Mouse (Mus musculus): ENCODE results near the gene Hcn3.
A peak's percentile ranks its signal among the peaks of the same experiment; 100 is the strongest.

Hcn3 gene

DNA sequence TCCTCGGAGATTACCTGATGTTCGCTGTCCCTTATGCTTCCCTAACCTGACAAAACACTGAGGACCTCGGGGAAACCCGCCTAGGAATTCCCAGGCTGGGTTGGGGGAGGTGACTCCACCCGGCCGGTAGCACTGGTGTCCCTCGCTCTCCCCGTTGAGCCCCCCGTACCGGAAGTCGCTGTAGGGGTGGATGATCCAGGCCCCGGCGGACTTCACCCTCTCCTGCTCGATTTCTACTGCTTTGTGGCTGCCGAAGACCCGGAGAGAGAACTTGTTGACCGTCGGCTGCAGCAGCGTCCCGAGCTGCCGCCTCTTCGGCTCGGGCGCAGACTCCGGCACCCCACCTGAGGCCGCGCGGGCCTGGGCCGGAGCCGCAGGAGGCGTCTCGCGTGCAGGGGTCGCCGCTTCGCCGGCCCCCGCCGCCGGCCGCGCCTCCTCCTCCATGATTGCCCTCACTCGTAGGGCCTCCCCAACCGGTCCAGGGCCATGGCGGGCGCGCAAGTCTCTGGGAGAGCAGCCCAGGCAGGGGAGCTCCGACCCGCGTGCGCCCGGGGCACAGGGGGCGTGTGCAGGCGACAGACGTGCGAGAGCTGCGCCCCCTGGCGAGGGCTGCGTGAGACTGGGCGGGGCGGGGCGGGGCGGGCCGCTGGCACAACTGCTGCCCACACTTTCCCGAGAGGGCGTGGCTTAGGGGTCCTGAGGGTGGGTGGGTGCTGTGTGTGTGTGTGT, at the start of gene Hcn3:
TSS of gene Hcn3 (minus strand) at position 581 of the 729 bp plus-strand sequence.
- DNase-seq (ENCODE audit: low spot score in 2 of 2) = no peak

DNA sequence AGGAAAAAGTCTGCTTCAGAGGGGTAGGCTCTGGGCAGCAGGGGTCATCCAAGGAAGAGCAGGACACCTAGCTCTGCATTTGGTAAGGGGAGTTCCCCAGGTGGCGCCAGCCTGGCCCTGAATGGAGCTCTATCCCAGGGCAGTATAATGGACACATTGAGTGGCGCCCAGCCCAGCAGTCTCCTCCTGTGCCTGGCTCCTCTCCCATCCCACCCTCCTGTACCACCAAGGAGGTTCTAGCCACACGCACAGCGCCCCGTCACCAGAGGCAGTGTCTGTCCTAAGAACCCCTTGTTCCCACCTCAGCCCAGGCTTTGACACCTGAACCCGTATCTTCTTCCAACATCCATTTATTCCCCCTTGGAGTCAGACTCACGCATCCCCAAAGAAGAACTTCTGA, 49.7 kb upstream of the Hcn3 start:
- DNase-seq (ENCODE audit: low spot score in 2 of 2) = no peak

DNA sequence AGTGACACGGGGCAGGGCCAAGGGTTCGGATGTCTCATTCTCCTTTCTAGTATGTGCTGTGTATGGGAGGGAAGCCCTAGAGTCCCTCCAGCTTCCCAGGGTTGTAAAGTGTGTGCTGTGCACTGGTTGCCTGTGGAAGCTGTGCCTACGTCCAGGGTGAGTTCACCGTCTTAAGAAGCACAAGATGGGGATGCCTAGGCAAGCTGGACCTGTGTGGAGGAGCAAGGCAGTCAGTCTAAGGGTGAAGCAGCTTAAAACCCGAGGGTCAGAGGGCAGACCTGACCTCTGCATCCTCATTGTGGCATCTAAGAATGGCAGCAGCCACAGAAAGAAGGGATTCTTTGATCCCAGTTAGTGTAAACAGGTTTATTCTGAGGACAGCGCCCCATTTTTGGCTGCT, 48.7 kb upstream of the Hcn3 start:
- DNase-seq (ENCODE audit: low spot score in 2 of 2) = no peak

DNA sequence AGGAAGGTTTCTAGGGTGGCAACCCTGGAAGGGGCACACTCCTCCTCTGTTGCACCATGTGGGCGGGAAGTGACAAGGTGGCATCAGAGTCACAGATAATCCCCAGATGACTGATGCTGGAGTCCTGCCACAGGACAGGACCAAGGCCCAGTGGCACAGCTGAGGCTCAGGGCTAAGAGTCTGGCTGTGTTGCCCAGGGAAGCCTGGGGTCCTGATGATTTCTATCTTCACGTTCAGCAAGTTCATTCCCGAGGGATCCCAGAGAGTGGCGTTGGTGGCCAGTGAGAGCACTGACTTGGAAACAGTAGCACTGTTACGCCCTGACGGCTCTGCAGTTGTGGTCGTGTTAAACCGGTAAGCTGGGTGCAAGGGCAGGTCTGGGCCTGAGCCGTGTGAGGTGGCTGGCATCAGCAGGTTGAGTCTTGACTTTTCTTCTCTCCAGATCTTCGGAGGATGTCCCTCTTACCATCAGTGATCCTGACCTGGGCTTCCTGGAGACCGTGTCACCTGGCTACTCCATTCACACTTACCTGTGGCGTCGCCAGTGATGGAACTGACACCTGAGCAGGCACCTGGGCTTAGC, 48.2 kb upstream of the Hcn3 start:
- DNase-seq (ENCODE audit: low spot score in 2 of 2) = no peak

DNA sequence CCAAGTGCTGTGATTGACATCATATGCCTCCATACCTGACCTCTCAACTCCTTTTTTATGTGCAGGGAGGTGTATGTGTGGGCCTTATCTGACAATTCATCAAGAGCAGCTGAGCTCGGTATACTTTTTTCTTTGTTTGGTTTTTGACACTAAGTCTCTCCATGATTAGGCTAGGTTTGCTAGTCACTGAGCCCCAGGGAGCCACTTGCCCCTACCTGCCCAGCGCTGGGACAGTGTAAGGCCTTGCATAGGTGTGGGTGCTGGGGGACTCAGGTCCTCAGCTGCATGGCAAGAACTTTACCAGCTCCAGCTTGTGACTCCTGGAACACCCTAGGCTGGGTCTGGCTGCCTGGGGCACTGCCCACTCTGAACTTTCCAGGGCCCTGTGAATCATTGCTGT, 46.7 kb upstream of the Hcn3 start:
- no peak for DNase-seq (ENCODE audit: low spot score in 2 of 2)

DNA sequence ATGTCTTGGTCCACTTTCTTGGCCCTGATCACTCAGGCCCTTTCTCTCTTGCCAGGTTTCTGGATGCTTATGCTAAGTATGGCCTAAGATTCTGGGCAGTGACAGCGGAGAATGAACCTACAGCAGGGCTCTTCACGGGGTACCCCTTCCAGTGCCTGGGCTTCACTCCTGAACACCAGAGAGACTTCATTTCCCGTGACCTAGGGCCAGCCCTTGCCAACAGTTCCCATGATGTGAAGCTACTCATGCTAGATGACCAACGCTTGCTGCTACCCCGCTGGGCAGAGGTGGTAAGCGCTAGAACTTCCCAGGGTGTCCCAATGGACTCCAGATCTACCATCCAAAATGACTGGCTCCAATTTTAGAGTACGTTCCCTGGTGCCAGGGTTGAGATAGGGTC, 46.1 kb upstream of the Hcn3 start:
- no peak for DNase-seq (ENCODE audit: low spot score in 2 of 2)

DNA sequence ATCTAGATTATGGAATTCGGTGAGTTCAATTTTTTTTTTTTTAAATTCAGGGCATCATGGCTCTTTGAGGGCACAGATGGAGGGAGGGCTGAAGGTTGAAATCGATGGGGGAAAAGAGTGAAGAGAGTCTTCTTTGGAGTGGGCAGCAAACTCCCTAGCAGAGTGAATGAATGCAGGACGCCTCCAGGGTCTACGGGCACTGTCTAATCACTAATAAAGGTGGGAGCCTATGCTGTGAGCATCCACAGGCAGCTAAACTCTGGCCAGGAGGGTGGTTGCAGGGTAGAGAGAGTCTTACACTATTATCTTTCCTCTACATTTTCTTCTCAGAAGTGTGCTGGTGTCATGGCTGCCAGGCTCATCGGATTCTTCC, 43.1 kb upstream of the Hcn3 start:
- no peak for DNase-seq (ENCODE audit: low spot score in 2 of 2)

DNA sequence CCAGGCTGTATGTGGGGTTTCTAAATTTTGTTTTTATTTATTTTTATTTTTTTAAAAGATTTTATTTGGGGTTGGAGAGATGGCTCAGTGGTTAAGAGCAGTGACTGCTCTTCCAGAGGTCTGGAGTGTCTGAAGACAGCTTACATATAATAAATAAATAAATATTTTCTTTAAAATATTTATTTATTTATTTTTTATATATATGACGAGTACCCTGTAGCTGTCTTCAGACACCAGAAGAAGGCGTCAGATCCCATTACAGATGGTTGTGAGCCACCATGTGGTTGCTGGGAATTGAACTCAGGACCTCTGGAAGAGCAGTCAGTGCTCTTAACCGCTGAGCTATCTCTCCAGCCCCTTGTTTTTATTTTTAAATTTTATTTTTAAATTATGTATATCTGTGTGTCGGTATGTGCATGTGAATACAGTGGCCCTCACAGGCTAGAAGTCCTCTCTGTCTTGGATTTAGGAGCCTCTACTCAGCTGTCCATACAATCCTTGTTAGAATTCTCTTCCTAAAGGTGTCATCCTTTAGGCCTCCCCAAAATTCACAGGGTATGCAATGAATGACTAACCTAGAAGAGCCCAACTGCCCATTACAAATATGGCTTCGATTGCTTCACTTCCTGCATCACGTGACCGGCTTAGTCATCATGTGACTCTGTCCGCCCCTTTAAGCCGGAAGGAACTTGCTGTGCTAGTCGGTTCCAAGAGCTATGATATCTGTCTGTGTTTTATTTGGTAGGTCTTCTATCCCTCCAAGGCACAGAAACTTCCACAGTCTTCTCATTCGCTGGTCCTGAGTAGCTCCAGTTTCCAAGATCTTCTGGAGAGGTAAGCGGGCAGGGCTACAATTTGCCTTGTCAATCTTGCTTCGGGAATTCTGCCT, 42.5 kb upstream of the Hcn3 start, which contains the start of gene Gba:
TSS of gene Gba (plus strand) at position 676 of the 889 bp plus-strand sequence.
- peak; percentile 72 to 79 for DNase-seq (ENCODE audit: low spot score in 2 of 2)

DNA sequence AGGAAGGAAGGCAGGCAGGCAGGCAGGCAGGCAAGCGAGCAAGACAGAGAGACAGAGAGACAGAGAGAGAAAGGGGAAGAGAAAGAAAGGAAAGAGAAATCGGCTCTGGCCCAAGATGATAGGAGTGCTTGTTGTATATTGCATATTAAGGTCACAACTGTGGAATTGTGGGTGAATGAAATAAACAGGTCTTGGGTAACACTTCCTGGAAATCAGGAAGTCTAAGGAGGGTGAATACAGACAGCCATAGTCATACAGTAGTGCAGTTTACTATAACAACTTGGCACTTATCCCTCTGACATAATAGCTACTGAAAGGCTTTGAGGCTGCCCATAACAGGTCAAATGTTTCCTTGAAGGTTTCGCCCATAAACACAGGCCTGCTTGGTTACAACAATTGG, 39.8 kb upstream of the Hcn3 start:
- DNase-seq (ENCODE audit: low spot score in 2 of 2) = no peak

DNA sequence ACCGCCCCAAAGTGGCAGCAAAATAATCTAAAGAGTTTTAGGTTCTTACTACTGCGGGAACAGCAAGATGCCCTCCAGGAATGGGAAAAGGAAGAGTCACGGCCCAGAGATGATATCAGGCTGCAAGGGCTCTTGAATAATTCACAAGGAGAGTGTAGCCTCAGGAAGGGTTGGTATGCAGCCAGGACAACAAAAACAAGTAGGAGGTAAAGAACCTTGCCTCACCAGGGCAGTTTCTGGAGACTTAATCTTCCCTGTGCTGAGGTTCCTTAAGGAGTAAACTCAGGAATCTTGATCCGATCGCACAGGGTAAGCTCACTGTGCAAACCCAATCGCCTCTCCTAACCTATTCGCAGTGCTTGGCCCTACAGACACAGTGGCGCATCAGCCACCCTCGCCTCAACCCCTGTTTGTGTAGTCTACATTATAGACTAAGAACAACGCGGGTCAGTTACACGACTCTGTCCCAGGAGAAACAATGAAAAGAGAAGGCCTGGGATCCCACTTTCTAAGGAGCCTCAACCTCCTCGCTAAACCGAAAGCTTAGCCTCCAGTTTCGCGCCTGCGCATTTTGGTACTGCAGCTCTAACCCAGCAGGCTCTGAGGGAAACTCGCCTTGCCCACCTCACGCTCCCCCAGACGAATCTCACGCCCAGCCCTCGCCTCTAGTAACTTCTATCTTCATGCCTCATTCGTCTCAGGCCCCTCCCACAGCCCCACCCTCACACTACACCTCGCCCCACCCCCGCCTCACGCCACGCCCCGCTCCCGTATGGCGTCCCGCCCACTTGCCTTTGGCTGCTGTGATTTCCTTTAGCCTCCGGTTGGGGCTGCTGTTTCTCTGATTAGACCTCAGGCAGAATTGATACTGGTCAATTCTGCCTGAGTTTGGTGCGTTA, 36.2 kb upstream of the Hcn3 start:
- DNase-seq (ENCODE audit: low spot score in 2 of 2) = peak; percentile 84 to 87

DNA sequence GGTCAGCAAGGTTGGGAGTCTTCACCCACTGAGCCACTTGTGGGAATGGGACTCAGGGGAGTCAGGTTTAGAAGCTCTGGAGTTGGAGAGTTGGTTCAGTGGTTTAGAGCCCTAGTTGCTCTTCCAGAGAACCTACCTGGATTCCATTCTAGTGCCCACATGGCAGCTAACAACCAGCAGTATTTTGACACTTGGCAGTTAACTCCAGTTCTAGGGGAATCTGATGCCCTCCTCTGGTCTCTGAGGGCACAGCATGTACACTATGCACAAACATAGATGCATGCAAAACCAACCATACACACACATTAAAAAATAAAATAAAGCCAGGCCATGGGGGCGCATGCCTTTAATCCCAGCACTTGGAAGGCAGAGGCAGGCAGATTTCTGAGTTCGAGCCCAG, 33.9 kb upstream of the Hcn3 start:
- no peak for DNase-seq (ENCODE audit: low spot score in 2 of 2)

DNA sequence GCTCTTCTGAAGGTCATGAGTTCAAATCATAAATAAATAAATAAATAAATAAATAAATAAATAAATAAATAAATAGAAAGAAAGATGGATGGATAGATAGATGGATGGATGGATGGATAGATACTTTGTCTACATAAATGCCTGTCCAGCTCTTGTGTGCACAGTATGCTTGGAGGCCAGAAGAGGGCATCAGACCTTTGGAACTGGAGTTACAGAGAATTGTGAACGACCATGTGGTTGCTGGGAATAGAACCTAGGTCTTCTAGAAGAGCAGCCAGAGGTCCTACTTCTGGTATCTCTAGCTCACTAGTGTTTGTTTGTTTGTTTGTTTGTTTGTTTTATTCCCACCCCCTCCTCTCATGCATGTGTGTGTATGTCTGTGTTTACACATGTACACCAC, 33.4 kb upstream of the Hcn3 start:
- DNase-seq (ENCODE audit: low spot score in 2 of 2) = no peak

DNA sequence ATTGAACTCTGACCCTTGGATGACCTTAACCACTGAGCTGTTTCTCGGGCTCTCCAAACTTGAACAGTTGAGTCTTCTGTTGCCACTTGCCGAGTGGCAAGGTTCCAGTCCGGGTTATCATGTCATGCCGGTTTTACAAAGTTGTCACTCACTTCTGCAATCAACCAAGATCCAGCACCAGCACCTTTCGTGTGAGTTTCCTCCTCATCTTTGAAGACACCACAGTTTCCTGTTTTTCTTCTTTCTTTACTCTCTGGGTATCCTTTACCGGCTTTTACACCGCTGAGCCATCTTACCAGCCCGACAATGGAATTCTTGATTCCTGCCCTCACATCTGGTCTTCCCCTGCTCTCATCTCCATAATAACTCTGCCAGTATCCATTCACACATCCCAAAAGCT, 30.4 kb upstream of the Hcn3 start:
- no peak for DNase-seq (ENCODE audit: low spot score in 2 of 2)

DNA sequence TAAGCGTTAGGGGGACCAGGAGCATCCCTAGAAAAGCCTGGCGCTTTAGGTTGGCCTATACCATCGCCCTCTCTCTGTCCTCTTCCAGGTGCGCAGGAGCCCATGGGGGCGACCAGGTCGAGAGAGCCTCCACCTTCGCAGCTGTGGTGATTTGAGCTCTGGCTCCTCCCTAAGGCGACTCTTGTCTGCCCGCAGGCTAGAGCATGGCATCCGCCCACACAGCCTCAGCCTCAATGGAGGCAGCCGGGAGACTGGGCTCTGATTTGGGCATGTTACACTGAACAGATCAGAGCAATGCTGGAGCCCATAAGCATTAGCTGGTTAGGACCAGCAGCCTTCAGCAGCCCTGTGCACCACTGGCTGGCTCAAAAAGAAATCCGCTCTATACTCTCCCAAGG, 28.5 kb upstream of the Hcn3 start:
- DNase-seq (ENCODE audit: low spot score in 2 of 2) = no peak

DNA sequence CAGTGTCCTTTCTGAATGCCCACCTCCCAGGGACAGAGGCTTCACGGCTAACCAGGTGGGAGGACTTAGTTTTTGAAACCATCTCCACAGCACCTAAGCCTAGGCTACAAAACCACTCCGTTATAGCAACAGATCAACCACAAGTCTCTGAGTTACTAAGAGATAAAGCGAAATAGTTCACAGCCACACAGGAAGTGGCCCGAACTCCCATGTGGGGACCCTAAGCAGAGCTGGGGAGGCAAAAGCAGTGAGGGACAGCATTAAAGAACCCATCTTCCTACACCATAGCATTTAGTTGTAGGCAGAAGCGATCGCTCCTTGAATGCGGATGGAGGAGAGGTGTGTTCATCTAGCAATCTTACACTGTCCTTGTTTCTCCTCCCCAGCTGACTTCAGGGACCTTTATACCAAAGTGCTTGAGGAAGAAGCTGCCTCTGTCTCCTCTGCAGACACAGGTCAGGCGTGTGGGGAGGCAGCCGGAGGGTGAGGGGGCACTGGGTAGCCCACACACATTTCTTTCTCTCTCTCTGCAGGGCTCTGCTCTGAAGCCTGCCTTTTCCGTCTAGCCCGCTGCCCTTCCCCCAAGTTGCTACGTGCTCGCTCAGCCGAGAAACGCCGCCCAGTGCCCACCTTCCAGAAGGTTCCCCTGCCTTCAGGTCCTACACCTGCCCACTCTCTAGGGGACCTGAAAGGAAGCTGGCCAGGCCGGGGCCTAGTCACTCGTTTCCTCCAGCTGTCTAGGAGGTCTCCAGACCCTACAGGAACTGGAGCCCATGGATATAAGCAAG, 27.9 kb upstream of the Hcn3 start:
- no peak for DNase-seq (ENCODE audit: low spot score in 2 of 2)

DNA sequence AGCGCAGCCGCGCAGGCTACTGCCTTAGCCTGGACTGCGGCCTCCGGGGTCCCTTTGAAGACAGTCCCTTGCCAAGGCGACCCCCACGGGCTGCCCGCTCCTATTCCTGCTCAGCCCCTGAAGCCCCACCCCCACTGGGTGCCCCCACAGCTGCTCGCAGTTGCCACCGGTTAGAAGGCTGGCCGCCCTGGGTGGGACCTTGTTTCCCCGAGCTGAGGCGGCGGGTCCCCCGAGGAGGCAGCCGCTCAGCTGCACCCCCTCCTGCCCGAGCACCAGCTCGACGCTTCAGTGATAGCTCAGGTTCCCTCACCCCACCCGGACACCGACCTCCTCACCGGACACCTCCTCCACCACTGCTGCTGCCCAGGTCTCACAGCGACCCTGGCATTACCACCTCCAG, 27.2 kb upstream of the Hcn3 start:
- no peak for DNase-seq (ENCODE audit: low spot score in 2 of 2)

DNA sequence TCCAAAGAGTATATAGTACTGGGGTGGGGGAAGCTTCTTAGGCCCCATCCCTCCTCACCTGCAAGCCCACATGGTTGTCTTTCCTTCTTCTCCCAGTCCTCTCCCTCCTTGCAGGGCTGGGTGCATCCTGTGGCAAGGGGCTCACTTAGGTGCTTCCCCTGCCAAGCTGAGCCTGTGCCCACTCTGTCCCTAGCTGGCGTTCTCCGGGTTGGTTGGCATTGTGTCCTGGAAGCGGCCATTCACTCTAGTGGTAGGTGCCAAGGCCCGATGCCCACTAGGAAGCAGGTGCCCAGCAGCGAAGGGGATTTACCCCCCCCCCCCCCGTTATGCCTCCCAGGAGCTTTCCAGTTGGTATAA, 23.9 kb upstream of the Hcn3 start:
- DNase-seq (ENCODE audit: low spot score in 2 of 2) = no peak

DNA sequence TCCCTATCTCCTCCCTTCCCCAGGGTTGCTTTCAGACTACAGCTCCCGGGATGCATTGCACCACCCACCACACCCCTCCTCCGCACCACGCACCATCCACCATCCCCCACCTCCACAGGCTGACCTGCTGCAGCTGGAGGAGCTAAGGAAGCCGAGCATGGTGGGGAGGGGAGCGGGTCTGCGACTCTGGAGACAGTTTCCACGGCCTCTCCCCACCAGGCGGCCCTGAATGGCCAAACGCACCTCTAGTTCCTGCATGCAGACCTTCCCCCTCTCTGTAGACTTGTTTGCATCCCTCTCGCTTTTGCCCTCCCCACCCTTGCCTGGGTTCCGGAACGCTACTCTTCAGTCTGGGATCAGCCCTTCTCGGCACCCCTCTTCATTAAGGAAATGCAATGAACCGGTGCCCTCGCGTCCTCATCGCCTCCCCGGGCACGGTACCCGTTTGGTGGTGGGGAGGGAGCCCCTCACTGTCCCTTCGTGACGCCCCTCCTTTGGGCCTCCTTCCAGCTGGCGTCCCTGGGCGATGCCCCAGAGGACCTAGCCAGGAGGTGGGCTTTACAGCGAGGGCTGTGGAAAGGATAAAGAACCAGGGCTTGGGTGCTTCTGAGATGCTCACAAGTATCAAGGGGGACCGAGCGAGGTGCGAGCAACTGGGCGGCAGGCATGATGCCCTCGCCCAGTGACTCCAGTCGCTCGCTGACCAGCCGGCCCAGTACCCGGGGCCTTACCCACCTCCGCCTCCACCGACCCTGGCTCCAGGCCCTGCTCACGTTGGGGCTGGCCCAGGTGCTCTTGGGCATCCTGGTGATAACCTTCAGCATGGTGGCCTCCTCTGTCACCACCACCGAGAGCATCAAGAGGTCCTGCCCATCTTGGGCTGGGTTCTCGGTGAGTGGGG, 23.3 kb upstream of the Hcn3 start, which contains the start of gene Fam189b:
TSS of gene Fam189b (plus strand) at position 86 of the 901 bp plus-strand sequence.
- DNase-seq (ENCODE audit: low spot score in 2 of 2) = peak; percentile 91

DNA sequence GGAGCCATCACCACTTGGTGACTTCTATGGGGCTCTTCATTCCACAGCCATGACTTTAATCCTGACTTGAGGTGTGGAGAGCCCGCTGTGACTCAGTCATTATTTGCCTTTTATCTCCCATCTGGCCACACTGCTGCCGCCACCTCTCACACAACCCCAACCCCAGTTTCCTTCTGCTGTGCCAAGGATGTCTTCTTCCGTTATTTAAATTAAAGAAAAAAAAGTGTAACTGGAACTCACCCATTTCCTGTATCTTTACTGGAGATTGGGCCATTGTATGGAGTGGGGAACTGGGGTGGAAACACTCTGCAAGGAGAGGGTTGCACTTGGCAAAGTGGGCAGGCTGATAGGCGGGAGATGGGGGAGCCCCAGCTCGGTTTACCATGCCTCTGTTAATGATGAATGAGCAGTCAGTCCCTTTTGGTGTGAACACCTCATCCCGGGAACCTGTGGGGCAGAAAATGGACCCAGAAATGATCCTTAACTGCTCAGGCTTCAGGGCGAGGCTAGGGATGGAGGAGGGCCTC, 22.6 kb upstream of the Hcn3 start:
- no peak for DNase-seq (ENCODE audit: low spot score in 2 of 2)

Measured in right cerebral cortex, postnatal 36 days (tissue).